Mouse (Mus musculus) cerebellum, adult 2 months (tissue): ENCODE results near the gene Miga1.

ENCODE experiments used
- CTCF ChIP-seq: fragments of 200-500 bp; IDR thresholded peaks from 2 replicates; pipeline ENCODE4 v1.5.1; 2011; ENCODE audit warnings: low read depth, mild to moderate bottlenecking, control low read depth, low read length, moderate library complexity, borderline replicate concordance; ENCODE audit not compliant: insufficient read depth
- POLR2A ChIP-seq: fragments of 200-500 bp; IDR thresholded peaks from 2 replicates; pipeline ENCODE4 v1.6.1; 2011; ENCODE audit warnings: low read length, control low read depth, borderline replicate concordance; ENCODE audit not compliant: insufficient read depth

DNA sequence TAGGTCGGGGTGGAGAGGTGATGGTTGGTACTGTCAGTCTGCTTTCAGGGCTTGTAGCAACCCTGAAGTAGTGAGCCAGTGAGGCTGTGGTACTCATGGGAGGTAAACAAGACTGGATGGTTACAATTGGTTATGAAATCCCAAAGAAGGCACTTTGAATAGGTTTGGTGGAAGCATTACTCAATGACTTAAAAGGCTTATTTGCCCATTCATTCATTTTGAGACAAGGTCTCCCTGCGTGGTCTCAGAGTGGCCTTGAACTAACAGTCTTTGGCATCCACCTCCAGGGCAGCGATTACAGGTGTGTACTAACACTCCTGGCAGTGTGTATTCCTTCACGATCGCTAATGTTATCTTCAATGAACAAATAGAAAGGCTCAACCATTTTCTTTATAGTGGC, 10.8 kb upstream of the Miga1 start:
- TF ChIP-seq CTCF (no peak), POLR2A (no peak)
